Mouse (Mus musculus) liver, embryonic 14.5 days (tissue): ENCODE measurements at regions not wholly inside any gene's neighbourhood (a gene's known extent, or its start where the extent isn't known, plus 50 kb on each side); places are given as distances from the start of the nearest gene placed in this dataset.

Experiments
- CTCF ChIP-seq: IDR thresholded peaks from 2 replicates; pipeline ENCODE4 v1.5.1; 2016; ENCODE audit warnings: antibody characterized with exemption, low read depth, control low read depth
- EP300 ChIP-seq: IDR thresholded peaks from 2 replicates; pipeline ENCODE4 v1.6.1; 2016; ENCODE audit warnings: antibody characterized with exemption, low read depth

DNA sequence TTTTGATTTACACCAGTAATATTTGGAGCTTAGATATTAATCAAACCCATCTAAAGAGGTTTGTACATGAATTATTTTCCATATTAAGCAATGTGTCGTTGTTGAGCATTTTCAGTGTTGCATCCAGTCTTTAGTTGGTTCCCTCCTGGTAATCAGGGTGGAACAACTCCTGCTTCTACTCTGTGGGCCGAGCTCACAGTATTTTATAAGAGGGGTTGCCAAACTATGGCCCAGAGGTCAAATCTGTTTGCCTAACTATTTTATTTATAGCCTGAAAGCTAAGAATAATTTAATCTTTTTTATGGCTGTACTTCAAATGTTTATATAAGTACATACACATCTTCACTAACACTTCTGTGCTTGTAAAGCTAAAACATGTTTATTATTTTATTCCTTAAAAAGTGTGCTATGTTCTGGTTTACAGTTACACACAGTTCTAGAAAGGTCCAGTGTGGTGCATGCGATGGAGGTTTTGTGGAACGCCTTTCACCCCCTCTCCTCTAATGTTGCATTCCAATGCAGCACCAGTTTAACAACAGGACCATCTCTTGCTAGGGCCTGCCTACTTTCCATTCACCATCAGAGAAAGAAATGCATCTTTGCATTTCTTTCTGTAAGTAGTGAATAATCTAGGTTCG lies 392.3 kb upstream of the Nr5a2 start:
- TF ChIP-seq CTCF (no peak), EP300 (no peak)
